Mouse (Mus musculus): Measurements from ENCODE around the gene Olfr524. TPM values are rescaled to one million over a fixed set of nuclear protein-coding genes. Genes with fewer than 3 reads are reported as not detected.

Olfr524 gene
- not detected in 2 replicates for polyA plus RNA-seq (2012; rRNA removed)

- no peak for TF ChIP-seq POLR2A (IDR thresholded peaks at IDR 0.05; ENCODE audit: control insufficient read depth, low read depth, low read length)
- TF ChIP-seq CTCF (IDR thresholded peaks at IDR 0.05; ENCODE audit: control insufficient read depth, insufficient read depth, insufficient replicate concordance, low read depth, low read length), result no peak
- Histone ChIP-seq H3K4me3 (ENCODE audit: control insufficient read depth, low read depth, low read length) (no peak within 1 kb of the TSS), H3K36me3 (ENCODE audit: control insufficient read depth, insufficient read depth, low read length) (no peaks in the 10 kb centered on the region), H3K27me3 (ENCODE audit: control insufficient read depth, insufficient read depth, low read length) (no peaks in the 10 kb centered on the region), H3K4me1 (ENCODE audit: control insufficient read depth, insufficient read depth, low read length) (no peaks in the 10 kb centered on the region), H3K27ac (ENCODE audit: control insufficient read depth, insufficient read depth, low read depth, low read length) (no peak within 1 kb of the TSS)
Observed at GRCm38 (mm10) chr7:140205864-140206263, at the start of gene Olfr524. Olfr524 (minus strand) TSS chr7:140205964.

- H3K36me3 ChIP-seq (ENCODE audit: control insufficient read depth, insufficient read depth, low read length), result no peaks in the 10 kb centered on the region
- H3K27ac ChIP-seq (ENCODE audit: control insufficient read depth, insufficient read depth, low read depth, low read length), result no peak overlapping the region
- TF ChIP-seq CTCF (IDR thresholded peaks at IDR 0.05; ENCODE audit: control insufficient read depth, insufficient read depth, insufficient replicate concordance, low read depth, low read length) (no peak), POLR2A (IDR thresholded peaks at IDR 0.05; ENCODE audit: control insufficient read depth, low read depth, low read length) (no peak)
- no peak overlapping the region for H3K4me3 ChIP-seq (ENCODE audit: control insufficient read depth, low read depth, low read length)
- H3K4me1 ChIP-seq (ENCODE audit: control insufficient read depth, insufficient read depth, low read length), result no peaks in the 10 kb centered on the region
- no peaks in the 10 kb centered on the region for H3K27me3 ChIP-seq (ENCODE audit: control insufficient read depth, insufficient read depth, low read length)
Observed at GRCm38 (mm10) chr7:140253780-140254299, 48.1 kb upstream of the Olfr524 start.

GRCm38 (mm10) chr7:140247216-140247615 is 41.5 kb upstream of the Olfr524 start, which contains the start of gene 5830411N06Rik:
5830411N06Rik (plus strand) TSS chr7:140247284.
- Histone ChIP-seq H3K4me3 (ENCODE audit: control insufficient read depth, low read depth, low read length) (no peak within 1 kb of the TSS), H3K27ac (ENCODE audit: control insufficient read depth, insufficient read depth, low read depth, low read length) (no peak within 1 kb of the TSS), H3K4me1 (ENCODE audit: control insufficient read depth, insufficient read depth, low read length) (no peaks in the 10 kb centered on the region), H3K36me3 (ENCODE audit: control insufficient read depth, insufficient read depth, low read length) (no peaks in the 10 kb centered on the region), H3K27me3 (ENCODE audit: control insufficient read depth, insufficient read depth, low read length) (no peaks in the 10 kb centered on the region)
- TF ChIP-seq POLR2A (IDR thresholded peaks at IDR 0.05; ENCODE audit: control insufficient read depth, low read depth, low read length), result no peak
- TF ChIP-seq CTCF (IDR thresholded peaks at IDR 0.05; ENCODE audit: control insufficient read depth, insufficient read depth, insufficient replicate concordance, low read depth, low read length), result no peak

- Histone ChIP-seq H3K4me1 (ENCODE audit: control insufficient read depth, insufficient read depth, low read length) (no peaks in the 10 kb centered on the region), H3K27ac (ENCODE audit: control insufficient read depth, insufficient read depth, low read depth, low read length) (no peak overlapping the region), H3K27me3 (ENCODE audit: control insufficient read depth, insufficient read depth, low read length) (no peaks in the 10 kb centered on the region), H3K36me3 (ENCODE audit: control insufficient read depth, insufficient read depth, low read length) (no peaks in the 10 kb centered on the region), H3K4me3 (ENCODE audit: control insufficient read depth, low read depth, low read length) (no peak overlapping the region)
- no peak for TF ChIP-seq CTCF (IDR thresholded peaks at IDR 0.05; ENCODE audit: control insufficient read depth, insufficient read depth, insufficient replicate concordance, low read depth, low read length)
- TF ChIP-seq POLR2A (IDR thresholded peaks at IDR 0.05; ENCODE audit: control insufficient read depth, low read depth, low read length), result no peak
Observed at GRCm38 (mm10) chr7:140233696-140234095, 27.9 kb upstream of the Olfr524 start.

- TF ChIP-seq CTCF (IDR thresholded peaks at IDR 0.05; ENCODE audit: control insufficient read depth, insufficient read depth, insufficient replicate concordance, low read depth, low read length) (no peak), POLR2A (IDR thresholded peaks at IDR 0.05; ENCODE audit: control insufficient read depth, low read depth, low read length) (no peak)
- Histone ChIP-seq H3K27ac (ENCODE audit: control insufficient read depth, insufficient read depth, low read depth, low read length) (no peak overlapping the region), H3K36me3 (ENCODE audit: control insufficient read depth, insufficient read depth, low read length) (no peaks in the 10 kb centered on the region), H3K4me3 (ENCODE audit: control insufficient read depth, low read depth, low read length) (no peak overlapping the region), H3K4me1 (ENCODE audit: control insufficient read depth, insufficient read depth, low read length) (no peaks in the 10 kb centered on the region), H3K27me3 (ENCODE audit: control insufficient read depth, insufficient read depth, low read length) (no peaks in the 10 kb centered on the region)
Observed at GRCm38 (mm10) chr7:140231026-140231425, 25.3 kb upstream of the Olfr524 start.

GRCm38 (mm10) chr7:140228476-140228875 is 22.7 kb upstream of the Olfr524 start:
- no peak overlapping the region for H3K27ac ChIP-seq (ENCODE audit: control insufficient read depth, insufficient read depth, low read depth, low read length)
- H3K4me1 ChIP-seq (ENCODE audit: control insufficient read depth, insufficient read depth, low read length), result peaks cover 4% of the 10 kb centered on the region; the same call in 1 of the 2 replicates
- no peaks in the 10 kb centered on the region for H3K27me3 ChIP-seq (ENCODE audit: control insufficient read depth, insufficient read depth, low read length)
- TF ChIP-seq POLR2A (IDR thresholded peaks at IDR 0.05; ENCODE audit: control insufficient read depth, low read depth, low read length), result no peak
- no peak for TF ChIP-seq CTCF (IDR thresholded peaks at IDR 0.05; ENCODE audit: control insufficient read depth, insufficient read depth, insufficient replicate concordance, low read depth, low read length)
- H3K4me3 ChIP-seq (ENCODE audit: control insufficient read depth, low read depth, low read length), result no peak overlapping the region
- no peaks in the 10 kb centered on the region for H3K36me3 ChIP-seq (ENCODE audit: control insufficient read depth, insufficient read depth, low read length)

- no peak overlapping the region for H3K4me3 ChIP-seq (ENCODE audit: control insufficient read depth, low read depth, low read length)
- TF ChIP-seq POLR2A (IDR thresholded peaks at IDR 0.05; ENCODE audit: control insufficient read depth, low read depth, low read length) (no peak), CTCF (IDR thresholded peaks at IDR 0.05; ENCODE audit: control insufficient read depth, insufficient read depth, insufficient replicate concordance, low read depth, low read length) (no peak)
- H3K4me1 ChIP-seq (ENCODE audit: control insufficient read depth, insufficient read depth, low read length), result peaks cover 4% of the 10 kb centered on the region; the same call in 1 of the 2 replicates
- H3K27me3 ChIP-seq (ENCODE audit: control insufficient read depth, insufficient read depth, low read length), result no peaks in the 10 kb centered on the region
- H3K36me3 ChIP-seq (ENCODE audit: control insufficient read depth, insufficient read depth, low read length), result no peaks in the 10 kb centered on the region
- H3K27ac ChIP-seq (ENCODE audit: control insufficient read depth, insufficient read depth, low read depth, low read length), result no peak overlapping the region
Observed at GRCm38 (mm10) chr7:140224209-140224608, 18.4 kb upstream of the Olfr524 start.

Measured in testis, adult 2 months (tissue).